Mouse (Mus musculus) forebrain, embryonic 15.5 days (tissue): Measurements from ENCODE around the gene Pde8a. TPM values are rescaled to one million over a fixed set of nuclear protein-coding genes. Genes with fewer than 3 reads are reported as not detected.
"Not testable (repeated sequence)": the region's sequence is repeated elsewhere in the genome, so short reads cannot be mapped to it uniquely, and the experiment has no call there.

Experiments used
- ATAC-seq: fragments of 200-750 bp; cut with Nextera tagmentation; replicated peaks from 2 replicates; pipeline ENCODE4 v1.8.0; 2017; ENCODE audit warnings: mild to moderate bottlenecking, moderate TSS enrichment, moderate library complexity
- H3K27ac ChIP-seq: fragments of 300-500 bp; sonication (generic); replicated peaks from 2 replicates; pipeline ENCODE4 v1.5.1; 2015; ENCODE audit warnings: mild to moderate bottlenecking, inconsistent platforms
- H3K27me3 ChIP-seq: fragments of 300-500 bp; sonication (generic); 2 replicates; pipeline ENCODE4 v1.6.1; 2015; ENCODE audit warnings: inconsistent platforms
- H3K36me3 ChIP-seq: fragments of 300-500 bp; sonication (generic); 2 replicates; pipeline ENCODE4 v1.6.1; 2015; ENCODE audit warnings: mild to moderate bottlenecking, inconsistent platforms
- H3K4me1 ChIP-seq: fragments of 300-500 bp; sonication (generic); 2 replicates; pipeline ENCODE4 v1.6.1; 2015; ENCODE audit warnings: inconsistent platforms
- H3K4me2 ChIP-seq: fragments of 300-500 bp; sonication (generic); replicated peaks from 2 replicates; pipeline ENCODE4 v1.6.1; 2015; ENCODE audit warnings: mild to moderate bottlenecking, inconsistent platforms
- H3K4me3 ChIP-seq: fragments of 300-500 bp; sonication (generic); 2 replicates; pipeline ENCODE4 v1.5.1; 2015; ENCODE audit warnings: mild to moderate bottlenecking, inconsistent platforms
- H3K9ac ChIP-seq: fragments of 300-500 bp; sonication (generic); replicated peaks from 2 replicates; pipeline ENCODE4 v1.6.1; 2015; ENCODE audit warnings: mild to moderate bottlenecking, inconsistent platforms
- H3K9me3 ChIP-seq: fragments of 300-500 bp; sonication (generic); 2 replicates; pipeline ENCODE4 v1.6.1; 2016; ENCODE audit warnings: inconsistent platforms
- WGBS: fragments of 180-500 bp; shearing (Covaris S2); methylation state at CpG from one replicate; pipeline ENCODE4 v1.1.7; 2015; ENCODE audit warnings: mixed read lengths; 5-methylcytosine and 5-hydroxymethylcytosine counted together
- polyA plus RNA-seq: library from polyadenylated mRNA; unstranded; fragments of >200 nt; fragmentation: Nextera tagmentation; extraction: Ambion mirVana; gene quantifications from 2 replicates; pipeline ENCODE4 v1.2.1, GENCODE M21; 2015

The Pde8a gene
- polyA plus RNA-seq, 1 experiment from 2014 or later: 2.2 TPM

DNA sequence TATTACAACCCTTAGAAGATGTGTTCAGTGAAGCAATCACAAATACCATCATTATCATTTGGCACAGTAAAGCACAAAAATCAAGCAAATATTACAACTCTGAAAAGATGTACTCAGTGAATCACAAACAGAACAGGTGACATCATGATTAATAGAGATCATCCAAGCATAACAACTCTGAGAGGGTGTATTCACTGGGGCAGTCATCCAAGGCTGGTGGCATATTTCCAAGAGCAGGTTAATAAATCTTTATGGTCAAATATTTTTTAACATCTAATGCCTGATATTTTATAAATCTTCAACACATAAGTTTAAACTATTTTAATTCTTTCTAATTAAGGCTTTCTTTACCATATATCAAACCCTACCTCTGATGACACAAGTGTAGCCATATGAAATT is 27.4 kb upstream of the Pde8a start:
- H3K4me3 ChIP-seq, H3K27ac ChIP-seq, H3K9me3 ChIP-seq, H3K4me2 ChIP-seq, ATAC-seq, H3K36me3 ChIP-seq, H3K9ac ChIP-seq, H3K4me1 ChIP-seq, H3K27me3 ChIP-seq: not testable (repeated sequence)

DNA sequence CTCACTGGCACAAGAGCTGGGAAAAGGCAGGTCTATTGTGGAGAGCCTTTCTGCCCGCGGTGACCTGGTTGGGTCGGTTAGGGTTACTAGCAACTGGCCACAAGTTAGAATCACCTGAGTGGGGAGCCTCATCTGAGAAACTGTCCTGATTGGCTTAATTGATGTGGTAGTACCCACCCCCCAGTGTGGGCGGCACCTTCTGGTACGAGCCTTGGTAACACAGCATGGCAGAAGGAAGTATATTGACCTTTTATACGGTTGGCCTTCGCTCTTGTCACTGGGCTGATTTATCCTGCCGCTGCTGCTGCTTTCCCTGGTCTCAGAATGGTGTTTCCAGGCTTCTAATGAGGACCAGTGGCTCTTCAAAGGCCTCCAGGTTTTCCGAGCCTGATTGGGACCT is 24.2 kb upstream of the Pde8a start:
- Histone ChIP-seq H3K4me3 (no peak overlapping the region), H3K36me3 (no peaks in the 10 kb centered on the region), H3K9me3 (no peaks in the 10 kb centered on the region), H3K27ac (no peak overlapping the region), H3K4me2 (no peak overlapping the region), H3K27me3 (no peaks in the 10 kb centered on the region), H3K4me1 (no peaks in the 10 kb centered on the region), H3K9ac (no peak overlapping the region)
- WGBS: 84% methylated on average over 9 of the region's 9 CpGs
- no peak for ATAC-seq

DNA sequence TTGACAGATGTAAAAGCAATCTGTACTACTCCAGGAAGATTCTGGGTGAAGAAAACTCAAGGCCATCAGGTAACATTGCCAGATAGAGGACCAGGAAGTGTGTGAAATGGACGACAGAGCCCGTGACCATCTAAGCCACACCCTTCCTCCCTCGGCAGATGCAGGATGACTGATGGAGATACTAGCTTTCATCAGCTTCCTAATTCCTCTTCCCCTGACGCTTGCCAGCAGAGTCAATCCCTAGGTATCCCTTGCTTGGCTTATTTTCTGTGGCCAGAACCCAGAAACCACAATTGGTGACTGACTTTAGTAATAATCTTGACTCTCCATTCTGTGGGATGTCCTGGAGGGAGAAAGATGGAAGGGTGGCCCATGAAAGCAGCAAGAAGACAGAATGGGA is 17.9 kb upstream of the Pde8a start:
- H3K4me1 ChIP-seq: no peaks in the 10 kb centered on the region
- no peaks in the 10 kb centered on the region for H3K36me3 ChIP-seq
- WGBS: 77% methylated on average over 4 of the region's 4 CpGs
- no peak overlapping the region for H3K27ac ChIP-seq
- no peak overlapping the region for H3K4me2 ChIP-seq
- no peaks in the 10 kb centered on the region for H3K27me3 ChIP-seq
- H3K9me3 ChIP-seq: no peaks in the 10 kb centered on the region
- ATAC-seq: no peak
- H3K4me3 ChIP-seq: no peak overlapping the region
- no peak overlapping the region for H3K9ac ChIP-seq

DNA sequence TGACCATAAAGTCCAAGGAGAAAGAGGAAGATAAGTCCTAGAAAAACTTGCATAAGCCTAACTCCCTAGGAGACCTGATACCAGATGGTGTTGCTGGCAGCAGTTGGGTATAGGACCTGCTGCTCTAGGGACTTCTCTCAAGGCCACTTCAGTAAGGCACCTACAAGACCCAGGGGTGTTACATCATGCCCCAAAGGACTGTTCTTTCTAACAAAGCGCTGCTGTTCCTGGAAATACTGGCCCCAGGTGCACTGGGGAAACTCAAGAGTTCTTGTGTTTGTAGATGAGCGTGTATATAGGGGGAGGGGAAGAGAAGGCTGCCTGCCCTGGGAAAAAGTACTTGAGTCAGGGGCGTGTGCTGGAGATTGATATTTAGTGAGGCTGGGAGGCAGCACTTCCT is 16.6 kb upstream of the Pde8a start:
- no peak overlapping the region for H3K4me2 ChIP-seq
- H3K9ac ChIP-seq: no peak overlapping the region
- ATAC-seq: no peak
- H3K4me1 ChIP-seq: no peaks in the 10 kb centered on the region
- H3K27ac ChIP-seq: no peak overlapping the region
- H3K36me3 ChIP-seq: no peaks in the 10 kb centered on the region
- no peaks in the 10 kb centered on the region for H3K9me3 ChIP-seq
- no peak overlapping the region for H3K4me3 ChIP-seq
- WGBS: 67% methylated on average over 3 of the region's 3 CpGs
- no peaks in the 10 kb centered on the region for H3K27me3 ChIP-seq

DNA sequence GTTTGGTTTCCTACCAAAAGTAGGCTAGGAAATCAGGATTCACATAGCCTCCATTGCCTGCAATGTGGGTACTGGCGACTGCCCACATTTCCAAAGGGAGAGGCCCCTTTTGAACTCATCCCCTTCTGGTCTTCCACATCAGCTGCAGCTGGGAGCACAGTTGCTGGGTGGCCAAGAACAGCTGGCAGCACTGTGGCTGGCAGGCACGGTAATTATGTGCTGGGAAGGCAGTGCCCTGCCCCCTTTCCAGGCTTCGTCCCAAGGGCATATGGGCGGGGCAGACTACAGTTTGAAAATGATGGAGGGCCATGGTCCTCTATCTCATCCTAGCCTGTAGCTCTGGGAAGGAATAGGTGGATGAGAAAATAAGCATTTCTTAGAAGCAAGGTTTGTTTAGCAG is 14.9 kb upstream of the Pde8a start:
- no peak overlapping the region for H3K4me3 ChIP-seq
- H3K27ac ChIP-seq: no peak overlapping the region
- no peak for ATAC-seq
- H3K36me3 ChIP-seq: no peaks in the 10 kb centered on the region
- H3K27me3 ChIP-seq: no peaks in the 10 kb centered on the region
- no peaks in the 10 kb centered on the region for H3K9me3 ChIP-seq
- 41% methylated on average over 4 of the region's 4 CpGs for WGBS
- no peaks in the 10 kb centered on the region for H3K4me1 ChIP-seq
- no peak overlapping the region for H3K4me2 ChIP-seq
- H3K9ac ChIP-seq: no peak overlapping the region

DNA sequence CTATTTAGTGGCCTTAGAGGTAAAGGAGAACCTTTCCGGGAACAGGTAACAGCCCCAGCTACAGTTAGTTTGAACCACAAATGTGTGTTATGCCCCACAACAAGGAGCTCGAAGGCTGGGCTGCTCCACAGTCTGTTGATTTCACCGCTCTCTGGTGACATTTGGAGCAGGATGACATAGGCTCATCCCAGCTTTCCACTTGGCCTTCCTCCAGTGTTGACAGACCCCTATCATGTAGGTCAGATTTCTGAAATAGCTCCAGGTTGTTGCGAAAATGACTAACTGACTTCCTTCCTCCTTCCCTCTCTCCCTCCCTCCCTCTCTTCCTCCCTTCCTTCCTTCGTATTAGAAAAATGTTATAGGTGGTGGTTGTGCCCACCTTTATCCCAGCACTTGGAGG is 14.3 kb upstream of the Pde8a start:
- Histone ChIP-seq H3K4me1 (no peaks in the 10 kb centered on the region), H3K4me3 (no peak overlapping the region), H3K4me2 (no peak overlapping the region), H3K9ac (no peak overlapping the region), H3K9me3 (no peaks in the 10 kb centered on the region), H3K36me3 (no peaks in the 10 kb centered on the region), H3K27me3 (no peaks in the 10 kb centered on the region), H3K27ac (no peak overlapping the region)
- ATAC-seq: no peak
- 78% methylated on average over 5 of the region's 5 CpGs for WGBS

DNA sequence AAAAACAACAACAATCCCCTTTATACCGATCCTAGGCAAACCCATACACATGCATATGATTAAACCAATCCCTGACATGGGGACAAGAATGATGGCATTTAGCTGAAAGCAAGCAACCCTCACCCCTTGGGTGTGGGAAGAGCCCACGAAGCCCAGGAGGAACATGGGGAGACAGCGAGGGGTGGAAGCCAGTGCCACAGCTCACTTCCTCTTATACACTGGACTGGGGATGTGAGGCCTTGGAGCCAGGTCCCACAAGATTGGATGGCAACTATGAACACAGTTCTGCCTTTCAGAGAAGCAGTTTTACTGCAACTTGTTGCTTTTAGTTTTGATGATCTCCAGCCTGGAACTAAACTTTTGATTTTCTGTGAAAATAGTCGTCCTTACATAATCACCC is 13.6 kb upstream of the Pde8a start:
- Histone ChIP-seq H3K4me3 (no peak overlapping the region), H3K27me3 (no peaks in the 10 kb centered on the region), H3K4me2 (no peak overlapping the region), H3K27ac (no peak overlapping the region), H3K36me3 (no peaks in the 10 kb centered on the region), H3K4me1 (no peaks in the 10 kb centered on the region), H3K9ac (no peak overlapping the region), H3K9me3 (no peaks in the 10 kb centered on the region)
- no peak for ATAC-seq
- 63% methylated on average over 4 of the region's 4 CpGs for WGBS

DNA sequence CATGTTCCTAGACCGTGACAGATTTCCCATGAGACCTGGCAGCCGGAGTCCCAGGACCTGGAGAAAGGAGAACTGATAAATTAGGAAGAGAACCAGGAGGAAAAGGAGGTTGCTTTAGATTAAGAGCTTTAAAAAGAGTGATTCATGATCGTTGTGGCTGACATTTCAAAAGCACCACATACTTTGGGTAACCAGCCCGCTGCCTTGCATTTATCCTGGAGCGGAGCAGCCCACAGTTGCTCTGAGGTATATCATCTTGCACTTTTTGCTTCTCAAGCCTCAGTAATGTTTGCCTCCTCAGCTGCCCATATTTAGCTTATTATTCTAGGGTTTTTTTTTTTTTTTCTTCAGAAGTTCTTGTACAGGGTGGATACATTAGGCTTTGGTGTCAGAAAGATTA is 11.0 kb upstream of the Pde8a start:
- Histone ChIP-seq H3K9ac (no peak overlapping the region), H3K4me1 (no peaks in the 10 kb centered on the region), H3K36me3 (no peaks in the 10 kb centered on the region), H3K27me3 (no peaks in the 10 kb centered on the region), H3K27ac (no peak overlapping the region), H3K4me2 (no peak overlapping the region), H3K9me3 (no peaks in the 10 kb centered on the region), H3K4me3 (no peak overlapping the region)
- 81% methylated on average over 5 of the region's 5 CpGs for WGBS
- no peak for ATAC-seq

DNA sequence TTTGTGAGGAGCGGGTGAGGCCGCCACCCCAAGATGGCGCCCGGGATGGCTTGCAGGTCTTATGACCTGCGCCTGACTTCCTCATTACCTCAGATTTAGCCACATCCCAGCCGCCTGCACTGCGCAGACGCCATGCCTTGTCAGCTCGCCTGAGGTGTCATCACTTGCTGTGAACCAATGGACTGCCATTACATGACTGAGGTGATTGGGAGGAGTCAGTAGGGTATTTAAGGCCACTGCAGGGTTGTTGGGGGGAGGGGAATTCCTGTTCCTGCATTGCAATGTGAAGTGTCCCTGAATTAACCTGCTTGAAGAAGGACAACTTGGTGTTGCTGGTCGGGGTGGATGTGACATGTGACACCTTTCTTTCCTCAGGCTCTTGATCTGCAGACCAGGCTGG is 9.8 kb upstream of the Pde8a start:
- not testable (repeated sequence) for H3K4me3 ChIP-seq, H3K4me1 ChIP-seq, H3K4me2 ChIP-seq, H3K9ac ChIP-seq, H3K27me3 ChIP-seq, H3K36me3 ChIP-seq, H3K9me3 ChIP-seq, H3K27ac ChIP-seq, ATAC-seq
- WGBS: 91% methylated on average over 10 of the region's 10 CpGs

DNA sequence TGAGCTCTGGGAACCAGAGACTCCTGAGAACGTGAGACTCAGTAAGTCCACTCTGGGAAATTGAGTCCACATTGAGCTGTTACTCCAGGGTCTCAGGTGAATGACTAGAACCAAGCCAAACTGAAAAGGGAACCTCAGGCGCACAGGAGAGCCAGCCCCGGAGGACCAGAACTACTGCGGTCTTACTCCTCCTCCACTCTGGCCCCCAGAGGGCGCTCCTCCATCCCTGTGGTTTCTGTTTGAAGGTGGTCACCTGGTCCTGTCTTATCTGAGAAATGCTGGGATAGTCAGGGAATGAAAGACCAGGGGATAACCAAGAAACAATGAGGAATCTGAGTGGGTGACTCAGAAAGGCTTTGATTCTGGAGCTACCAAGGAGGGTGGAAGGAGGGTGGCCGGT is 4.5 kb upstream of the Pde8a start:
- Histone ChIP-seq H3K9me3 (no peaks in the 10 kb centered on the region), H3K4me3 (no peak overlapping the region), H3K36me3 (no peaks in the 10 kb centered on the region), H3K27me3 (peaks cover 40% of the 10 kb centered on the region), H3K4me2 (no peak overlapping the region), H3K27ac (no peak overlapping the region), H3K9ac (no peak overlapping the region), H3K4me1 (peaks cover 19% of the 10 kb centered on the region)
- ATAC-seq: no peak
- 20% methylated on average over 6 of the region's 6 CpGs for WGBS

DNA sequence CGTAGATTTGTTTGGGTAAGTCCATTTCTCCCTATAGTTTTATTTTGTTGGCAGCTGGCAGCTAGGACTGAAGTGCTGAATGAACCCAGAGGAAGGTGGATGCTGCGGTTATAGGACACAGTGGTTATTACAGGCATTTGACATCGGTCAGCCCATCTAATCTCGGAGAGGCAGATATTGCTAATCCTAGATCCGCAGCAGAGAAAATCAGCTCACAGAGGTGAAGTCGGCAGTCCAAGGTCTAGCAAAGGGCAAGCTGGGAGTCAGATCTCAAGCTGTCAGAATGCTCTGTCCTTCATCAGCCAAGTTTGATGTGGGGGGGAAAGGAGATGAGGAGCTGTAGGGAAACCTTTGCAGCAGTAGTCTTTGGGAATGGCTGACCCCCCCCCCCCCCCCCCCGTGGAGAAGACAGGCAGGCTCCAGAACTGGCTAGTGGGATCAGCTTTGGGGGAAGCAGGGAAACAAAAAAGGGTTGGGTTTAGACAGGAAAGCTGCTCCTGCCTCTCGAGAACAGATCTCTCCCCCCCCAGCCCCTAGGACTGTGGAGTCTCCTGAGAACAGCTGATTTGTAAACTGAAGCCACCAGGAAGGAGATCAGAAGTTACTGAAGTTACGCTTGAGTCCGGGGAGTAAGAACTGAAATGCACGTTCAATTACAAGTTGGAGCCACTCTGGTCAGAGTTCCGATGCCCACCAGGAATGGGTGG is 3.3 kb upstream of the Pde8a start:
- H3K36me3 ChIP-seq: no peaks in the 10 kb centered on the region
- H3K9ac ChIP-seq: no peak overlapping the region
- H3K4me1 ChIP-seq: peaks cover 21% of the 10 kb centered on the region
- H3K4me2 ChIP-seq: no peak overlapping the region
- peaks cover 52% of the 10 kb centered on the region for H3K27me3 ChIP-seq
- no peak overlapping the region for H3K4me3 ChIP-seq
- WGBS: 42% methylated on average over 12 of the region's 12 CpGs
- no peak for ATAC-seq
- no peak overlapping the region for H3K27ac ChIP-seq
- H3K9me3 ChIP-seq: no peaks in the 10 kb centered on the region

DNA sequence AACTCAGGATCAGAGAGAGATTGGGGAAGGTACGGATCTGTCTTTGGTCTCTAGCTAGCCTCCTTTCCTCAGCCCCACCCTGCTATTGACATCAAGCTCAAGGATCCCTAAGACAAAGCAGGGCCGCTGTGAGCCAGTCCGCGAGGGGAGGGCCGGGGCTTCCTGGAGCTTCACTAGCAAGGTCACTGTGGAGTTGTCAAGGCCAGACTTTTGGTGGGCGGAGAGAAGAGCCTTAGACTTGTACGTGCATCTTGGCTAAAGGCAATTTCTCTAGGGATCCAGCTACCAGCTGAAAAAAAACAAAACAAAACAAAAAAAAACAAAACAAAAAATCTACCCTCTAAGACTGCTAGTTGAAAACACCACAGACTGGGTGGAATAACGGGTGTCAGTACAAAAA is 1.6 kb upstream of the Pde8a start:
- ATAC-seq: no peak
- Histone ChIP-seq H3K27ac (no peak overlapping the region), H3K4me3 (no peak overlapping the region), H3K4me1 (peaks cover 21% of the 10 kb centered on the region), H3K36me3 (no peaks in the 10 kb centered on the region), H3K4me2 (no peak overlapping the region; the same call in 1 of the 2 replicates), H3K9me3 (no peaks in the 10 kb centered on the region), H3K27me3 (peaks cover 63% of the 10 kb centered on the region), H3K9ac (no peak overlapping the region)
- 3% methylated on average over 8 of the region's 8 CpGs for WGBS

DNA sequence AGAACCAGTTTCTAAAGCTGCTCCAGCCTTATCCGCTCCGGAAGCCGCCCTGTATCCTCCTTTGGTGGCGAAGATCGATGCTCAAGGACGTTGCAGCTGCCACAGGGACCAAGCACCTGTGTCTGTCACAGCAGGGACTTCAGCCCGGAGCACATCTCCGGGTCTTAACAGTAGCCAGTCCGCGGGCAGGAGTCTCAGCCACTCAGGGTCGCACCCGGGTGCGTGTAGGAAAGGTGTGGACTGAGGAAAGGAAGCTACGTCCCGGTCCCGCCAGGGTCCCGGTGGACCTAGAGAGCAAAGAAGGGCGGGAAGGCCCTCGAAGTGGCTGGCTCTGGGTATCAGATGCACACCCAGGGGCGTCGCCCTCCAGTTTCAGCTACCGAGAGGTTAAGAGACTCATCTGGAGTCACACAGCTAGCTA is 1.1 kb upstream of the Pde8a start:
- H3K4me2 ChIP-seq: peak overlapping the region; percentile 49
- H3K9me3 ChIP-seq: no peaks in the 10 kb centered on the region
- H3K4me1 ChIP-seq: peaks cover 21% of the 10 kb centered on the region
- no peaks in the 10 kb centered on the region for H3K36me3 ChIP-seq
- WGBS: 0% methylated on average over 22 of the region's 22 CpGs
- peaks cover 65% of the 10 kb centered on the region for H3K27me3 ChIP-seq
- H3K9ac ChIP-seq: peak overlapping the region; percentile 13; the same call in 1 of the 2 replicates
- H3K4me3 ChIP-seq: peak overlapping the region; percentile 47
- peak; percentile 36 for ATAC-seq
- no peak overlapping the region for H3K27ac ChIP-seq
